Mouse (Mus musculus) kidney, postnatal 0 days (tissue): Measurements from ENCODE around the gene Fam129a. TPM values are rescaled to one million over a fixed set of nuclear protein-coding genes. Genes with fewer than 3 reads are reported as not detected.

Source experiments
- ATAC-seq: fragments of 200-750 bp; cut with Nextera tagmentation; replicated peaks from 2 replicates; pipeline ENCODE4 v1.8.0; 2017; ENCODE audit warnings: low read depth, moderate number of reproducible peaks, moderate TSS enrichment, moderate library complexity; ENCODE audit not compliant: low FRiP score
- DNase-seq: peaks from one replicate; pipeline ENCODE4 v3.0.0-alpha.2; 2016; ENCODE audit warnings: low spot score
- H3K27ac ChIP-seq: fragments of 300-500 bp; sonication (generic); 2 replicates; pipeline ENCODE4 v1.5.1; 2014; ENCODE audit warnings: mild to moderate bottlenecking
- H3K27me3 ChIP-seq: fragments of 300-500 bp; sonication (generic); 2 replicates; pipeline ENCODE4 v1.6.1; 2014; ENCODE audit warnings: low read length, mixed read lengths; ENCODE audit not compliant: insufficient read depth
- H3K36me3 ChIP-seq: fragments of 300-500 bp; sonication (generic); 2 replicates; pipeline ENCODE4 v1.6.1; 2014; ENCODE audit warnings: low read length, mixed read lengths; ENCODE audit not compliant: insufficient read depth
- H3K4me1 ChIP-seq: fragments of 300-500 bp; sonication (generic); replicated peaks from 2 replicates; pipeline ENCODE4 v1.6.1; 2014; ENCODE audit warnings: antibody characterized with exemption, low read length, mixed read lengths; ENCODE audit not compliant: insufficient read depth
- H3K4me2 ChIP-seq: fragments of 300-500 bp; sonication (generic); 2 replicates; pipeline ENCODE4 v1.6.1; 2014; ENCODE audit warnings: mild to moderate bottlenecking, low read length, moderate library complexity, mixed read lengths
- H3K4me3 ChIP-seq: fragments of 300-500 bp; sonication (generic); replicated peaks from 2 replicates; pipeline ENCODE4 v1.5.1; 2014; ENCODE audit warnings: low read depth, low read length
- H3K9ac ChIP-seq: fragments of 300-500 bp; sonication (generic); 2 replicates; pipeline ENCODE4 v1.6.1; 2014; ENCODE audit warnings: low read depth, low read length
- H3K9me3 ChIP-seq: fragments of 300-500 bp; sonication (generic); replicated peaks from 2 replicates; pipeline ENCODE4 v1.6.1; 2016; ENCODE audit warnings: low read length, inconsistent platforms, mixed read lengths
- CTCF ChIP-seq: IDR thresholded peaks from 2 replicates; pipeline ENCODE4 v1.5.1; 2016; ENCODE audit warnings: antibody characterized with exemption, low read depth, mild to moderate bottlenecking, moderate library complexity
- WGBS: fragments of 180-500 bp; shearing (Covaris S2); extraction: QIAGEN DNeasy Blood & Tissue Kit; methylation state at CpG from one replicate; pipeline ENCODE4 v1.1.7; 2014; 5-methylcytosine and 5-hydroxymethylcytosine counted together
- polyA plus RNA-seq: library from polyadenylated mRNA; unstranded; fragments of >200 nt; fragmentation: Nextera tagmentation; extraction: Ambion mirVana; gene quantifications from 2 replicates; pipeline ENCODE4 v1.2.1, GENCODE M21; 2015

The Fam129a gene
- polyA plus RNA-seq: 12.6 and 13.7 TPM in 2 replicates

DNA sequence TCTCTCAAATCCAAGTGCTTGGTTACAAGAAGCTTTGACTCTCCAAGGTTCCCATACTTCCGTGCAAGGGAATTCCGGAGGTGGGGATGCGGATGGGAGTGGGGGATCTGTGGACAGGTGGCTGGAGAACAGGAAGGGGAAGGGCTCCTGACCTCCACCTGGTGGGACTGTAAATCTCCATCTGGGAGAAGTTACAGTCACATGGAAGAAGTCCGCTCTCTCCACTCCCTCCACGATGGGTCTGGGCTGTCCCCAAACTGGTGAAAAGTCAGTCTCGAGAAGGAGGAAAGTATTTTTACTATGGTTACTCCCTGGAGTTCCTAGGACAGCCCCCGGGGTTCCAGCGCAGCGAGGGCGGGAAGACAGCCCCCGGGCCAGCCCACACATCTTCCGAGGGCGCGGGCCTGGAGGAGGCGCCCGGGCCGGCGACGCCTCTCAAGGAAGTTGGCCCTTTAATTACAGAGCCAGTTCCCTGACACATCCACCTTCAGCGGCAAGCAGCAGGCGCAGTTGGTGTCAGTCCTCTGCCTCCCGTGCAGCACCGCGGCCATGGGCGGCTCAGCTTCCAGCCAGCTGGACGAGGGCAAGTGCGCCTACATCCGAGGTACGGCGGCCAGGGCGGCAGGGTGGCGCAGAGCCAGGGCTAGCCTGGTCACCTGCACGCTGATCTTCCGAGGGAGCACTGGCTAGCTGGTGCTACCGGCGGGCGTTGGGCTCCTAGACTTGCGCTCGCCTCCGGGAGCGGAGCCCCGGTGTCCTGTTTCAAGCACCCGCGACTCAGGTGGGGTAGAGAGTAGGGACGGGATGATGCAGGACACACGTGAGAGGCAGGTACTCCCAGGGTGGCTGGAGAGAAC lies at the start of gene Fam129a:
Gene Fam129a (plus strand): TSS at position 206 of the 857 bp plus-strand sequence.
- Histone ChIP-seq H3K36me3 (no peaks in the 10 kb centered on the region), H3K9me3 (no peaks in the 10 kb centered on the region), H3K4me2 (peak within 1 kb of the TSS; percentile 86), H3K27me3 (no peaks in the 10 kb centered on the region), H3K27ac (no peak within 1 kb of the TSS; the same call in 1 of the 2 replicates), H3K4me1 (0 out of 2 replicates have a peak, but pooled peaks cover 8% of the 10 kb centered on the region), H3K4me3 (peak within 1 kb of the TSS; percentile 55), H3K9ac (peak within 1 kb of the TSS; percentile 53)
- WGBS: 2% methylated on average over 46 of the region's 46 CpGs
- peak; percentile 65 for DNase-seq
- ATAC-seq: peak; percentile 79
- no peak for TF ChIP-seq CTCF

DNA sequence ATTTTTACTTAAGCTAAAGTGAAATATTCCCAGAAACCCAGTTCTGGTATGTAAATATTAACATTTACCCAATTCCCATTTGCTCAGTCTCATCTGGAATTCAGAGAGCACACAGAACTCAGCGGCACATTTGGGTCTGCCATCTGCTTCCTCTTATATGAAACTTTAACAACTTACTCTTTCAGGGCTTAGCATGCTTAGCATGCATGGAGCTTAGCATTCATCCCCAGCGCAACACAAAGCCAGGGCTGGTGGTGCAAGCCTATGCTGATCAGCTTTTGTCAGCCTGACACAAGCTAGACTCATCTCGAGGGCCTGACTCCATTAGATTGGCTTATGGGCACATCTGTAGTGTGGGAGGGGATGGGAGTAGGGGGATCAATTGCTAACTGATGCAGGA lies 44.3 kb upstream of the Fam129a start:
- H3K4me2 ChIP-seq: no peak overlapping the region
- H3K9ac ChIP-seq: no peak overlapping the region
- 79% methylated on average over 3 of the region's 3 CpGs for WGBS
- ATAC-seq: no peak
- no peaks in the 10 kb centered on the region for H3K4me1 ChIP-seq
- H3K4me3 ChIP-seq: no peak overlapping the region
- H3K27ac ChIP-seq: no peak overlapping the region
- no peaks in the 10 kb centered on the region for H3K36me3 ChIP-seq
- H3K9me3 ChIP-seq: no peaks in the 10 kb centered on the region
- no peak for TF ChIP-seq CTCF
- no peaks in the 10 kb centered on the region for H3K27me3 ChIP-seq
- DNase-seq: no peak

DNA sequence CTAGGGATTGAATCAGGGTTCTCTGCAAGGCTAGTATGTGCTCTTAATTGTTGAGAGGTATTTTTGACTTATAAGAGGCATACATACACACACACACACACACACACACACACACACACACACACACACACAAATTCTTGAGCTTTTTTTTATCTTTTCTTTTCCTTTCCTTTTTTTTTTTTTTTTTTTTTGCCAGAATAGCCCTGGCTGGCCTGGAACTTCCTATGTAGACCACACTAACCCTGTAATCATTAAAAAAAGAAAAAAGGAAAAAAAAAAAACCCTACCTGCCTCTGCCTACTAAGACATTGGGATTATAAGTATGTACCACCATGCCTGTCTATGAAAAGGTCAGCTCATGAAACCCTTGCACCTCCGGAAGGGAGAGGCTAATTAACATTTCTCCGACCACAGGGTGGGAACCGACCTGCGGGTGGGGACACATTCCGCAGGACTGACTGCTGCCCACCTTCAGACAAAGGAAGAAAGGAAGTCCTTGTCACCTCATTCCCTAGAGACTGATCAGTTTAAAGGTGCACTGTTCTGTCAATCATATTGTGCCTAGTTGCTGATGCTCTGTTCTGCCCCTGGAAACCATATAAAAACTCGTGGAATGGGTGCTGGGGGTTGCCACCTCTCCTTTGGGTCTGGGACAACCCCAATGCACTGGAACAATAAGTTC lies 27.0 kb upstream of the Fam129a start:
- no peak for DNase-seq
- H3K27ac ChIP-seq: no peak overlapping the region
- 82% methylated on average over 6 of the region's 6 CpGs for WGBS

DNA sequence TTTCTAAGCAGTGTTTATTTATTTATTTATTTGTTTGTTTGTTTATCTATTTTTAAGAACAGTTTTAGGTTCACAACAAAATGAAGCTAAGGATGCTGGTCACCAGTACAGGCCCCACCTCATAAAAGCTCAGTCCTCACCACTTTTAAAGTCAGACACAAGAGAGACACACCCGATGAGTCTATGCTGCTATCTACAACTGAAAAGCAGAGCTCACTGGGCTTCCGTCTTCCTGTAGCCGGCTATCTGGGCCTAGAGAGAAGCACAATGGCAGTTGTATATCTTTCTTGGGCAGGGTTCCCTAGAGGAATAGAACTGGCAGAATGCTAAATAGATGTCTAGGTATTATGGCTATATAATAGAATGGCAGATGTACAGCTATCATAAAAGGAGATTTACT lies 26.4 kb upstream of the Fam129a start:
- H3K9me3 ChIP-seq: no peaks in the 10 kb centered on the region
- H3K9ac ChIP-seq: no peak overlapping the region
- no peak for TF ChIP-seq CTCF
- H3K27ac ChIP-seq: no peak overlapping the region
- H3K4me3 ChIP-seq: no peak overlapping the region
- ATAC-seq: no peak
- WGBS: 94% methylated on average over 3 of the region's 3 CpGs
- H3K4me1 ChIP-seq: no peaks in the 10 kb centered on the region
- no peak for DNase-seq
- no peaks in the 10 kb centered on the region for H3K36me3 ChIP-seq
- H3K4me2 ChIP-seq: no peak overlapping the region
- no peaks in the 10 kb centered on the region for H3K27me3 ChIP-seq

More for the DNA sequence above, 27.0 kb upstream of the Fam129a start:
- H3K9me3 ChIP-seq: no peaks in the 10 kb centered on the region
- no peak overlapping the region for H3K4me3 ChIP-seq
- H3K9ac ChIP-seq: no peak overlapping the region
- no peak for ATAC-seq
- TF ChIP-seq CTCF: no peak
- no peaks in the 10 kb centered on the region for H3K4me1 ChIP-seq
- H3K36me3 ChIP-seq: no peaks in the 10 kb centered on the region
- H3K4me2 ChIP-seq: no peak overlapping the region
- no peaks in the 10 kb centered on the region for H3K27me3 ChIP-seq

DNA sequence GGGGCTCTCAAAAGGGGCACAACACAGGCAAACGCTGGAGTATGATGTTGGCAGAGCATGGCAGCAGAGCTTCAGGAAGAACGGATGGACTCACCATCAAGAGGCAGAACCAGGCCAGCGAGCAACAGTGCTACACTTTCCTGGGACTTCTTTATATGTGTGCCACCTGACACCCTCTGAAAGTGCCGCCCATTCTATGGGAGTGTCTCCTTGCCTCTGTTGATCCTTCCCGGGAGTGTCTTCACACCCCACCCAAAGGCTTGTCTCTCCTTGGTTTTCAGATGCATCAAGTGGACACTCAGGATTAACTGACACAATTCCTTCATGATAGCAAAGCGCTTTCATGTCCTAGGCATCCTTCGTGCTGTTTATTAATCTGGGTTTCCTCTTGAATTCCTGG lies 25.4 kb upstream of the Fam129a start:
- no peak for ATAC-seq
- Histone ChIP-seq H3K27me3 (no peaks in the 10 kb centered on the region), H3K4me2 (no peak overlapping the region), H3K4me1 (no peaks in the 10 kb centered on the region), H3K4me3 (no peak overlapping the region), H3K9me3 (no peaks in the 10 kb centered on the region), H3K36me3 (no peaks in the 10 kb centered on the region), H3K9ac (no peak overlapping the region), H3K27ac (no peak overlapping the region)
- no peak for DNase-seq
- no peak for TF ChIP-seq CTCF
- 74% methylated on average over 7 of the region's 7 CpGs for WGBS

DNA sequence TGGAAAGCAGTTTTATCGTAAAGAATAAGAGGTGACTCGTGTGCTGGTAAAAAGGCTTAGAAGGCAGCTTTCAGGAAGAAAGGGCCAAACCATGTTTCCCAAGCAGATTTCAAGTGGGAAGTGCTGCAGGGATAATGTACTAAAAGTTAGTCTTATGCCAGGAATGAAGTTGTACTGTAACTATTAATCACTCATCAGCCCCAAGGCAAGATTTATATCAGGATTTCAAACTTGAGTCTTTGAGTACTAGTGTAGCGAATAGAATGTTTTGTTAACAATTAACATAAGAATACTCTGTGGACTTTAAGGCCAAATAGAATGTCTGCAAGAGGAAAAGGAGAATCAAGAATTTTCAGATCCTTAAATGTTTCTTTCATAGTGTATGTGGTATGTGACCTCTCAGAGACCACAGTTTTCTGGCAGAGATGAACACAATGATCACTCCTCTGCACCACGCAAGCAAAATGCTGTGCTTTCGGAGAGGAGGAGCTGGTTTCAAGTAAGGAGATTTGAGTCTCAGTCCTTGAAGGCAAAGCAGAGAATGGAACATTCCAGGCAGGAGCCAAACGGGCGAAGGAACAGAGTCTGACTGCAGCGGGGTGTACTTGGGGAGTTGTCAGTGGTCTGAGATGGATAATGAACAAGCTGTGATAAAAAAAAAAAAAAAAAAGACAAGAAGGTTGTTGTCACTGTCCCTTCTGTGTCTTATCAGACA lies 21.9 kb upstream of the Fam129a start:
- Histone ChIP-seq H3K36me3 (no peaks in the 10 kb centered on the region), H3K27me3 (no peaks in the 10 kb centered on the region), H3K27ac (peak overlapping the region; percentile 75), H3K9me3 (no peaks in the 10 kb centered on the region), H3K4me2 (no peak overlapping the region), H3K4me1 (no peaks in the 10 kb centered on the region), H3K9ac (no peak overlapping the region), H3K4me3 (no peak overlapping the region)
- DNase-seq (peak; percentile 54), ATAC-seq (no peak; the same call in 1 of the 2 replicates)
- TF ChIP-seq CTCF: no peak
- whole genome bisulfite sequencing: 34% methylated on average over 8 of the region's 8 CpGs
